Mouse (Mus musculus) layer of hippocampus, adult 11-12 months (tissue): ENCODE measurements around the gene Plekhg1.

Experiments used
- DNase-seq: peaks from one replicate; pipeline ENCODE4 v3.0.0; 2022; ENCODE audit warnings: low spot score

The Plekhg1 gene

DNA sequence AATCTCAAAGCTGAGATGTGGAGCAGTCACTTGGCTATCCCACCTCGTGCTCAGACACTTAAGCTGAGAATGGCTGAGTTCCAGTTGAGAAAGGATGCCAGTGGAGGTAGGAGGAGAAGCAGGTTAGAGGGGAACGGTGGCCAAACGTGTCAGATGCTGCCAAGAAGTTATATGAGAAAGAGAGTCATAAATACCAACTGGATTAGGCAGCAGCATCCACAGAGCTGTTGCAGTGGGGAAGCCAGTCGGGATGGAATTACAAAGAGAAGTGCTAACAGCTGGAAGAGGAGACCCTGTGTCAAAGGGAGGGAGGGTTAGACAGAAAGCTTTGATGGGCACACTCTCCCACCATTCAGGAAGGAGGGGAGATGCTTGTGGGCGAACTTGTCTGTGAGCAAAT lies 89.3 kb downstream of the Plekhg1 start:
- no peak for DNase-seq

DNA sequence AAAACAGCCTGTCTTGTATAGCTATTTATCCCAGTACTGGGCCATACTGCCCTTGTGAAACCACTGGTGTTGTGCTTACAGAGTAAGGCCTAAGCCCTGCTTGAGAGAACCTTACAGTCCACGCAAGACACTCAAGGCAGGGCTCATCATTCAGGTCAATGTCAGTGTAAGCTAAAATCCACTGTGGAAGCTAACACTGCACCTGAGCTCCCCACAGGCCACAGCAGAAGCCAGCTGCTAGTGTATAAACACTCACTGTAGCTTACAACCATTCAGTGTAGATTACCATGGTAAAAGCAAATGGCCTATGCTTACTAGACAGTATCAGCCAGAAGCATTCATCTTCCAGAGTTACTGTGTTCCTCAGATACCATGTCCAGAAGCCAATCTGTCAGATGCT lies 90.5 kb downstream of the Plekhg1 start:
- no peak for DNase-seq

DNA sequence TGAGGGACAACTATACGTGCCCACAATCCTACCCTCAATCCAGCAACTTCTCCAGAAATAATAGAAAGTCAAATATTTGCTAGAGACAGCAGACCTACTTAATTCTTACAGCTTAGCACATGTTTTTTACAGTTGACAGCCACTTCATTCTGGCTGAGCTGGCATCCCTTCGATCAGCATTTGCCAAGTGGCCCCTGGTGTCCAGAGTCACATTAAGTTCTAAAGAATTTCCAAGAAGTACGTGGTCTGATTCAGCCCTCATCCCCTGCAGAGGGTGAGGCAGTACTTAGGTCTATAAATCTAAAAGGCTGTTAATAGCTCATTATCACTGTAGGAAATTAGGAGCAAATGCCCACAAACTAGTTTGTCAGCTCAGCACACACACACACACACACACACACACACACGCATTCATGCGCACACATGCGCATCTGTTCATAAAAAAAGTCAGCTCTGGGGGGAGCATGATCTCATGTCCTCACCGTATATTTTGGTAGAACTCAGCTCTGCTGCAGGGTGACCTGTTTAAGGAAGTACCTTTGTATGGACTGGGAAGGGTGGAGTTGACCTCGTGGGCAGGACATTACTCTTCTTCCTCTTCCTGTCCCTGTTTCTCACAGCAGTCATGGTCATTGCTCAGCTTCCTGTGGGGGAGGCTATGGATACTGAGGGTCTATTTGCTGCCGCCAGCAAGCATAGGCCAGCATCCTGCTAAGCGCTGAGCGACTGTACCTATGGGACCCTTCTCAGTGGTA lies 91.6 kb downstream of the Plekhg1 start:
- no peak for DNase-seq

DNA sequence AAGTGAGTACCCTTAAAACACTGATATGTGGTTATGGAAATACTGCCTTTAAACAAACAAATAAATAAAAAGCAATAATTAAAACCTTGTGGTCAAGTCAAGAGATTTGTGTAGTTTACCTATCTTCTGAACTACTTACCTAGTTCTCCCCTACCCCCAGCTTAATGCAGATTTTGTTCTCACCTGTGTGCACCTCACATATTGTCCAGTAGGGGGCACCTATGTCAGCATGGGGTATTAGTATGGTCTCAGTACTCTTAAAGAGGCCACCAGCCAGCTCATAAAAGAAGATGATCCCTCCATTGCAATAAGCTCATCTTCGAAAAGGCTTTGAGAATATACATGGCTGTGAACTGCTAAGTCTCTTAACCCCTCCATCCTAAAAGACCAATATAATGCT lies 93.9 kb downstream of the Plekhg1 start:
- no peak for DNase-seq

DNA sequence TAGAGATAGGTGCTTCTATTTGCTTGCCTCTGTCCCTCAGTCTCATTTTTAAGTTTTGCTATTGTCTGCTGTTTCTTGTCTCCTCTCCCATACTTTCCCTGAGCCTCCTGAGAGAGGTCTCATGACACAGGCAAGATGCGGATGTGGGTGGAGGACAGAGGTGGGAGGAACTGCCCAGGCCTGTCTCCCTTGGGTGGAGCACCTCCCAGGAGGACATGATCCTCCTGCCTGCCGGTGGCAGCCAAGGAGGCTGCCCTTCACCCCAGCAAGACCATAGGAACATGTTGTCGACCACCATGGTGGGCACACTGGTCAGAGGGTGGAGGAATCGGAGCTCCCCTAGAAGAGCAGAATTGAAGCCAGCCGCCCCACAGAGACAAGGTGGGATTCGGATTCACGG lies 94.5 kb downstream of the Plekhg1 start:
- DNase-seq, result no peak

DNA sequence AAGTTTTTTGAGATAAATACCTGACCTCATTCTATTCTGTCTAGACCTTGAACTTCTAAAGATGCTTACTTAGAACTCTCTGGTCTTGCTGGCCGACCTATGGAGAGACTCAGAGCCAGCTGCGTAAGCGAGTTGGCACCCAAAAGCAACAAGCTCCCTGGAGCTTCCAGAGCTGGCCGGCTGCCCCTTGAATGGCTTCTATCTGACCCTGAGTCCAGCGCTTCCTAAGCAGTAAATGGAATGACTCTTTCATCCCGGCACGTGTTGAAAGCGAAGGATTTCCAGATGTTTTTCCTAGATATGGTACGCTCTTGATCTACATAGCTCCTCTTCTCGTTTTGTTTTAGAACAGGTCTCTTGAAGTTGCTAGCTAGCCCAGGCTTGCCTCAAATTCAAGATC lies 95.5 kb downstream of the Plekhg1 start:
- no peak for DNase-seq

DNA sequence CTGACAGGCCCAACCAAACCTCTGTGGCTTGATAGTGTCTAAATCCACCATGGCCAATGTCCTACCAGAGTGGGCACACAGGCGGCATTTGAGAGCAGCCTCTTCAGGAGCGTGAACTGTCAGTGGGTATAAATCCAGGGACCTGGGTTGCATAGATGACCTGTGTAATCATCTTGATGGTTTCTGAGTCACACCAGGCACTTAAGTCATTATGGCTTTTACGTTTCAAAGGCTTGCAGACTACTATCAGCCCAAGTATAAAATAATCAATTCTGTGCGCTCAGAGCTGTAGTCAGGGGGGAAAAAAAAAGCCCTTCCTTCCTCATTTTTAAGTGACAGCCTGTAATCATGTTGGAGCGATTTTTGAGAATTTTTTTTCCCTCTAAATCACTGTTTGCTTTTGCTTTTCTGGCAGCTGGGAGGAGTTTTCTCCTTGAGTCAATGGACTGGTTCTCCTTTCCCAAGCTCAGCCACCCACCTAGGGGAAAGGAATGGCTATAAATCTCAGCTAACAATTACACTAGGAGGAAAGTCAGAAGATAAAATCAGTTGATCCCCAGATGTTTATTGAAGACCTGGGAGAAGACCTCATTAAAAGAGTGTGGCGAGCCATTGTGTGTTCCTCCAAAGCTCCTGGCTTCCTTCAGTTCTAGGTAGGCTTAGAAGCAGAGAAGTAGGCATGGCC lies 99.7 kb downstream of the Plekhg1 start:
- no peak for DNase-seq

DNA sequence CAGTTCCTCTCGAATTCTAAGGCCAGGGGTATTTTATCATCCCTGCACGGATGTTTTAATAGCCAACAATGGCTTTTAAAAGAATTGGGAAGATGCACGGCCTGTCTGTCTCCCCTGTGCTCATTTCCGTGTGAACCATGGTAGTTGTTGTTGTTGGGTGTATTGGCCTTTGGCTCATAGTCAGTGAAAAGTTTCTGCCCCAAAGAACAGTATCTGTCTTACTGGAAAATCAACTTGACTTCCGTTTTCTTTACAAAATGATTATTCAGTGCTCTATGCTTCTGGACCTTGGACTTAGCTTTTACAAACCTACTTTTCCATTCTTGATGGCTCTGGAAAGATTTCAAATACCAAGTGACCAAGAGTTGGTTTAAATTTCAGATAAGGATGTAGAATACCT lies 104.3 kb downstream of the Plekhg1 start:
- DNase-seq, result no peak

DNA sequence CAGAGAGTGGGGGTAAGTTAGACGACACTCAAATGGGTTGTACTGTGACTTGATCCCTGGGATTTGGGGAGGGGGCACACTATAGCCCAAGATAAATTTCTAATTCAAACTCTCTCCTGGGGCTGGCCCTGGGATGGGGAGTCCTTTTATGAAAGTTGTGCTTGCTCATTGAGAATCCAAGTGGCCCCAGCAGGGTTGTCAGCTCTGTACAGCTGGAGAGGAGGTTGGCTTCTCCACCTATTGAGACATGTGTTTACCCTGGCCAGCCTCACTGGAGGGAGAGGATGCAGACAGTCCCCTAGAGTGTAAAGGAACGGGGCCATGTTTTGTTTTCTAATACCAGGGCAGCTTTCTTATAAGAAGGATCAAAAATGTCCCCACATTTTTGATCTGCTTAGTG lies 106.9 kb downstream of the Plekhg1 start:
- DNase-seq, result no peak

DNA sequence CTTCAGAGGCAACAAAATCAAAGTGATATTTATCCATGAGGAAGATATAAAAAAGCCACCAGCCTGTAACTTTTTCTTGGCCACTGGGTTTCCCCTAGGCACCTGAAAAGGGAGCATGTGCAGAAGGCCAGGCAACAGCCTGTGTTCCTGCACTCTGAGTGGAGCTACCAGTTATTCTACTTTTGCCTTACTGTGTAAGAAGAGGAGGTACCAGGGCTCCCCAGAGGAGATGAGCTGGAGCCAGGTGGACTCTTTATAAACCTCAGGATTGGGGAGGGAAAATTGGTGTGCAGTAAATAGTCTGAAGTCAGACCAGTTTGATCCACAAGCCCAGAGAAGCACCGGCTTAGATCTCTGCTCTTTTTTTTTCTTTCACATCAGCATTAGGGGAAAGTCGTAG lies 111.3 kb downstream of the Plekhg1 start:
- DNase-seq, result no peak

DNA sequence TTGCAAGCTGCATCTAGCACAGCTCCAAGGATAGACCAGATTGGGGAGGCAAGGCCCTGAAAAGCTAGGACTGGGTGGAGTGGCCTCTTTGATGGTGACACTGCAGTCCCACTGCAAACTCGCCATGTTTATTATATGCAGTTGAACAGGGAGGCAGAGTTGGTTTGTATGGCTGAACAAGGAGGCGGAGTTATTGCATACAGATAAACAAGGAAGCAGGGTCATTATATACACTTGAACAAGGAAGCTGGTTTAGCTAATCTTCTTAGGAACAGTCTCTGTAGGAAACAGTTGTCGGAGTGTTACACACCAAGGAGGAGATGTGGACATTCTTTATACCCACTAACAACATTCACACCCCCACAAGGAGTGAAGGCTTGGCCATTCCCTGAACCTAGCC lies 112.6 kb downstream of the Plekhg1 start:
- DNase-seq, result no peak

DNA sequence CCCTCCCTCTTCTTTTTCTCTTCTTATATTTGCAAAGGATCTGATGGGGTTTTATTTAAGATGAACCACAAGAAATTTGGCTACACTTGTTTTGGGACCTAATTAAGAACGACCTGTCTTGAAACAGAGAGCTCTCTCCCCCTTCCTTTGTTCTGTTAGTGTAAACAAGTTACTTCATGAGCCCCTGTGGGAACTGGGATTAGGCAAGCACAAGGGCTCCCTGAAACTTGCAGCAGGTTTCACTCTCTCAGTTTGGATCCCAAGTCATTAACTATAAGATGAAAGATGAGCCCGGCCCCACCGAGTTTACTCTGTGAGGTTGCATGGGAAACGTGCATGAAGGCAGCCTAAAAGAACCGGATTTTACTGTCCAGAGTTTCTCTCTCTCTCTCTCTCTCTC lies 117.7 kb downstream of the Plekhg1 start:
- DNase-seq, result no peak

DNA sequence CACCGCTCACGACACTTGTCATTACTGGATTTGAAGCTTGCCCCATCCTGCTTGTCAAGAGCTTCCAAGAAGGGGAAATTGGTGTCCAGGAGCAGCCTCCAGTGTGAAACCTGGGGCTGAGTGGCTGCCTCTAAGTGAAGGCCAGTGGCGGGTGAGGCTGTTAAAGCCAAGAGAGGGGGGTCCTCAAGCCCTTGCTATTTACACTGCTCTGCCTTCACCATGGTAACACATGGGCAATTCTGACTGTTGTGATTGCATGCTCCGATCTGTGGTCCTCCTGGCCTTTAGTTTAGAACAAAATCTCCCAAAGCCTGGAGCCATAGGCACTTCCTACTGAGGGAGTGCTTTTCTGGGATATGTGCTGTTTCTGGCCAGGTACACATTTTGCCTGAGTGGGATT lies 118.3 kb downstream of the Plekhg1 start:
- DNase-seq, result no peak

DNA sequence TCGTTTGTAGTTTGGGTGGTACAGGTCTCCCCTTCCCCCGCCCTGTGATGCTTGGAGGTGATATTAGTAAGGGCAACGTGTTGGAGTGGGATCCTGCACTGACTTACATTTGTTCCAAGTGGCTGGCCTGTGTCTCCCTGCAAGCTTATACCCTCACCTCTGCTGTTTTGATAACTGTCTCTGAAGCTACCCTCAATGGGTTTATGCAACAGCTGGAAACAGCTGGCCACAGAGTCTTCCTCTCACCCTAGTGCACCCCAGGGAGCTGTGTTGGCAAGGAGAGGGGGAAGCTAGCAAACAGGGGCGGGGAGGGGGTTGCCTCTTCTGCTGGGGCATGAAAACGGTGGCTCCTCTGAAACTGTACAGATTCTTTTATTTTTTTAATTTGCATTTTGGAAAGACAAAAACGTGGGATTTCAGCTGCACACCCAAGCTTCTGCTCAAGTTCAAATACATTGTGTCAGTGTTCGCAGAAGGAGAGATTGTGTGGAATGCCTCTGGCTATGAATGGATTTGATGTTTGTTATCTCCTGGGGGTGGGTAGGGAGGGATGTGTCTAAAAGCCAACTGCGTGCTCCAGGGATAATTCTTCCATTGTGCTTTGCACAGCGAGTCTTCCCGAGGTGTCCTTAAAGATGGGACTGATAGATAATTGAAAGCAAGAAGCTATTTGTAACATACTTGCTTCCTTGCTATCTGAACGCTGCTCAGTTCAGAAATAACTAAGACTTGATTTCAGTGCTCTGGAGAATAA lies 119.0 kb downstream of the Plekhg1 start:
- DNase-seq, result no peak

DNA sequence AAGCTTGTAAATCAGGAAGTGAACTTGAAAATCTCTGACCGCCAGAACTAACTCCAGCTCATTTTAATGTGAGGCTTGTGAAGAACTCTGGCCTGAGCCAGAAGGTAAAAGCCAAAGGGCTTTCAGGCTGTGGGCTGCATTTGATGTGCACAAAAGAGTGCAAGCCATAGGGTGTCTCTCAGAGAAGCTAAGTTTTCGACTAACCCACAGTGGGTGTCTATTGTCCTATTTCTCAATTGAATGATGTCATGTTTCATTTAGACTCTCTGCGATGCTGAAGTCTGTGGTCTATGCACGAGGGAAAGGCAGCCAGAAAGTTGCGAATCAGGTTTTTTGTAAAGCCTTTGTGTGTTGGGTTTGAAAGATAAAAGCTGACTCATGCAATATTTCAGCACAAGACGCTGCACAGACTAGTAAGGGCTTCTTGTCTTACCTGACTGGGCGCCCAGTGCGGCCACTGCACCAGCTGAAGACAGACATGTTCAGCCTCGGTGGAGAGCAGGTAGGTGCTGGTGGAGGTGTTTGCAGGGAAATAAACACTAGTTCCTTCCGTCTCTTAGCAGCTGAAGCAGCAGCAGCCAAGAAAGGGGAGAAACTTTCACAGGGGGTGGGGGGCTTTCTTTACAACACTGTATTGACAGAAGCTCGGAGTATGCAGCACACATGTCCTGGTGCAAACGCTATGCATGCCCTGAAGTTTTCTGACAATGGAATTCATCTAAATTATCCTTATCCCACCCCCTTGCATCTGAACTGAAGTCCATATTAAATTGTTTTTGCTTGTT lies 123.4 kb downstream of the Plekhg1 start:
- no peak for DNase-seq

DNA sequence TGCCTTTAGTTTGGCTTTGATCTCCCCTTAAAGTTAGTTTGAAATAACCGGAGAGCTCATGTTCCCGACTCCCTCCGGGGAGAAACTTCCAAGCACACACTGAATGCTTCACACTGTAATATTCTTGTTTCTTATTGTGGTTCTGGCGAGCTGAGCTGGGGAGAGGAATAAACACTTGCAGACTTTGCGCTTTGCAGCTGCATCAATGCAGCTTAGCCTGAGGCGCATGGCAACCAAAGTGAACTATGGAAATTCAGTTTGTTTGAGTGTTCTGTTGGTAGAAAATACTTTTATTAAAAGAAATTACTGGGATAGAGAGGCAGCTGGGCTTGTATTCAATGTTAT lies 124.0 kb downstream of the Plekhg1 start:
- DNase-seq, result no peak

DNA sequence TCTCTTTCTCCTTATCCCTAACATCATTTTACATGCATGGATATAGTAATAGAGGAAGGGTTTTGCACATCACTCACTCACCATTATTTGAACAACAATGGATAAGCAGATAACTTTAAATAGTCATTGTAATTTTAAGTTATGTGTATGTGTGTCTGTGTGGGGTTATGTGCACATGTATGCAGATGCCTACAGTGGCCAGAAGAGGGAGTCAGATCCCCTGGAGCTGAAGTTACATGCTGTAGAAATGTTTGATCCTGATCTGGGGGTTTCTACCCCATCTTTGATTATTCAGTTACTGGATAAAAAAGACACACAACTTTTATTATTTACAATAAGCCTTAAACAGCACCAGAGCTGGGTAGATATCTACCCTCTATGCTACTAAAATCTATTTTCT lies 127.1 kb downstream of the Plekhg1 start:
- DNase-seq, result no peak

DNA sequence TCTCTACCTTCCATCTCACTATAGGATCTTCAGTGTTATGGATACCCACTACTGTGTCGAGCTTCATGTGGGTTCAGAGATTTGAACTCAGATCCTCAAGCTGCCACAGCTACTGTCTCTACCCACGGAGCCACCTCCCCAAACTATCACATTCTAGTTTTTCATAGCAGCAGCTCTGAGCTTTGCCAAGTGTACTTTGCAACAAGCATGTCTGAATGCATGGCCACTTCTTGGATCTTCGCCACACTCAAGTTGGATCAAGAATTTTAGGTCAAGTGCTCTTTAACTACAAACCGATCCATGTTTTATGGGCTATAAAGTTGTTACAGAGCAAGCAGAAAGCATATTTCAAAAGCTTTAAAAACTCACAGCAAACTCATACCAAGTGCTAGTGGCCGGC lies 130.7 kb downstream of the Plekhg1 start:
- no peak for DNase-seq

DNA sequence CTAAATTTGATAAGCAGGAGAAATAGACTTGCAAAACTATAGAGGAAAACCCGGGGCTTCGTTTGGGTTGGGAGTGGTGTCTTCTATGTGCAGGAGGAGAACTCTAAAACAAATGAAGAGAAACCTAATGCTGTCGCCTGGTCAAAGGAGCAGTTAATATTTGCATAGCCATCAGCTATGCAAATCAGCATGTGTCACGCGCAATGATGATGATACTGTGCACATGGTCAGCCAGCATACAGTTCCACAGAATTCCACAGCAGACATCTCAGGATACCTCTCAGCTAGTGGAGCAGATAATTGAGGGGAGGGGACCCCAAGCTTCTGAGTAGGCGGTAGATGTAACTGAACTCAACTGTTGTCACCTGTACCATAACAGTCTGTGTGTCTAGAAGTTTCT lies 133.3 kb downstream of the Plekhg1 start:
- DNase-seq, result no peak

DNA sequence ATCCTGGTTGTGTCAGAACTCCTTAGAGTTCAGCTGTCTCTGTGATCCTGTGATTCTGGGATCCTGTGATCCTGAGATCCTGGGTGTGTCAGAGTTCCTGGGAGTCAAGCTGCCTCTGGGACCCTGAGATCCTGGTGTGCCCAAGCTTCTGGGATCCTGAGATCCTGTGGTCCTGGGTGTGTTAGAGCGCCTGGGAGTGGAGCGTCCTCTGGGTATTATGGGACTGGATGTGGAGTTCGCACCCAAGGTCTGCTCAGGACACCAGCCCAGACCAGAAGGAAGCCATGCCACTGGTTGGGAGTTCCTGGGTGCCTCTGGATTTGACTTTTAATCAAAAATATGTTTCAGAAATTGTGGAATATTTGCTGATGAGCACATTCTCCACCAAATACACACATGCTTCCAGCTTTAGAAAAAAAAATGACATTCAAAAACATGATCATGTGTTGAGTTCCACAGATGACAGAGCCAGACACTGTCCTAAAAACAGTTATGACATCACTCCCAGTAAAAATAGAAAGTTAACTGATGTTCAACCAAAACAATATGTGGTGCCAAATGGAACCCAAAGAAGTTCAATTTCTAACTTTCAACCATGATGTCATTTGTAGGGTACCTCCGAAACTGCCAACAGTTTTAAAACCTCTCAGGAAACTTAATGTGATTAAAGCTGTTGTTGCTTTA lies 137.8 kb downstream of the Plekhg1 start:
- DNase-seq, result no peak

DNA sequence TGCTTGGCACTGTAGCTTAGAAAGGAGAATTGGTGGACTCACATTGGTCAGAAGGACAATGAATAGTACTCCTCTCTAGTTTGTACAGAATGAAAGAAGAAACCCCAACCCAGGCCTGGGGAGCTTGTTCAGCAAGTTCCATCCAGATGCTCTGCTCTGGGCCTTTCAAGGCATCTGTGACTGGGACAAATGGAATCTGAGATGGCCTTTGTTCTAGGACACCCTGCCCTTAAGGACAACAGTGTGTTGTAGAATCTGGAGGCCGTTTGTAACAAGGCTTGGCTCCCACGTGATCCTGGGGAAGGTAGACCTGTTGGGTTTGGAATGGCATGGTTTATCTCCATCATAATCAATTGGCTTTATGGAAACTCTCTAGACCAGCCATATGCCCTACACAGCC lies 141.0 kb downstream of the Plekhg1 start:
- no peak for DNase-seq

DNA sequence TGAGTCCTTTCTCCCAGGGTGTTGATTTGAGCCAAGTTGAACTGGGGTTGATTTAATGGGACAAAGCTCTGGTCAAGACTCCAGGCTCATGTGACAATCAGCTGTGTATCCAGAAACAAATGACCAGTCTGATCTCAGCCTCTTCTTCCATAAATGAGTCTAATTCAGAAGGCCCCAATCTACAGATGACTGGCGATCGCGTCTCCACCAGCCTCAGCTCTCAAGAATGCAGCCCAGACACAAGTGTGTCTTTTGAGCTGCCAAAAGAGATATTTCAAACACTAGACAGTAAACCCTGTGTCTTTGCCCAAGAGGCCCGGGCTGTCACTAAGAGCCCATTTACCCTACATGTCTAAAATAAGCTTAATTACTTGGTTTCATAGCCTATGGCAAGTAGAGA lies 148.3 kb downstream of the Plekhg1 start:
- peak; percentile 28 for DNase-seq
